Mouse (Mus musculus): ENCODE measurements at regions not wholly inside any gene's neighbourhood (a gene's known extent, or its start where the extent isn't known, plus 50 kb on each side); places are given as distances from the start of the nearest gene placed in this dataset.

- peaks cover 3% of the 10 kb centered on the region; the same call in 1 of the 2 replicates for H3K27me3 ChIP-seq (ENCODE audit: control insufficient read depth, insufficient read depth, low read length)
- H3K4me3 ChIP-seq (replicated peaks; ENCODE audit: insufficient read depth, low read depth, low read length) = no peak overlapping the region
- H3K27ac ChIP-seq (ENCODE audit: insufficient read depth, low read length) = no peak overlapping the region
- TF ChIP-seq POLR2A (IDR thresholded peaks at IDR 0.05; ENCODE audit: borderline replicate concordance, insufficient read depth, low read length) (no peak), CTCF (IDR thresholded peaks at IDR 0.05; ENCODE audit: borderline replicate concordance, insufficient read depth, low read depth, low read length) (no peak)
- no peak for DNase-seq
- 10% methylated on average over 25 of the region's 25 CpGs for WGBS
- H3K4me1 ChIP-seq (ENCODE audit: control insufficient read depth, insufficient read depth, low read length) = no peaks in the 10 kb centered on the region
Measured at GRCm38 (mm10) chrX:57921821-57922449, 100.6 kb upstream of the Zic3 start.

- WGBS = 52% methylated on average over 5 of the region's 5 CpGs
- no peak overlapping the region for H3K27ac ChIP-seq (ENCODE audit: insufficient read depth, low read length)
- no peaks in the 10 kb centered on the region for H3K4me1 ChIP-seq (ENCODE audit: control insufficient read depth, insufficient read depth, low read length)
- TF ChIP-seq CTCF (IDR thresholded peaks at IDR 0.05; ENCODE audit: borderline replicate concordance, insufficient read depth, low read depth, low read length) (peak; percentile 42; the same call in 1 of the 2 replicates), POLR2A (IDR thresholded peaks at IDR 0.05; ENCODE audit: borderline replicate concordance, insufficient read depth, low read length) (no peak)
- H3K27me3 ChIP-seq (ENCODE audit: control insufficient read depth, insufficient read depth, low read length) = peaks cover 3% of the 10 kb centered on the region; the same call in 1 of the 2 replicates
- H3K4me3 ChIP-seq (replicated peaks; ENCODE audit: insufficient read depth, low read depth, low read length) = no peak overlapping the region
- peak in 1 of 2 experiments; percentile 6 for DNase-seq
Measured at GRCm38 (mm10) chrX:57923836-57924235, 98.7 kb upstream of the Zic3 start.

- no peaks in the 10 kb centered on the region for H3K4me1 ChIP-seq (ENCODE audit: control insufficient read depth, insufficient read depth, low read length)
- WGBS = 61% methylated on average over 3 of the region's 3 CpGs
- no peak for DNase-seq
- TF ChIP-seq POLR2A (IDR thresholded peaks at IDR 0.05; ENCODE audit: borderline replicate concordance, insufficient read depth, low read length) (no peak), CTCF (IDR thresholded peaks at IDR 0.05; ENCODE audit: borderline replicate concordance, insufficient read depth, low read depth, low read length) (no peak)
- no peak overlapping the region for H3K27ac ChIP-seq (ENCODE audit: insufficient read depth, low read length)
- no peak overlapping the region for H3K4me3 ChIP-seq (replicated peaks; ENCODE audit: insufficient read depth, low read depth, low read length)
- H3K27me3 ChIP-seq (ENCODE audit: control insufficient read depth, insufficient read depth, low read length) = no peaks in the 10 kb centered on the region
Measured at GRCm38 (mm10) chrX:57935621-57936020, 86.9 kb upstream of the Zic3 start.

- DNase-seq = no peak
- Histone ChIP-seq H3K27ac (ENCODE audit: insufficient read depth, low read length) (no peak overlapping the region), H3K4me1 (ENCODE audit: control insufficient read depth, insufficient read depth, low read length) (no peaks in the 10 kb centered on the region), H3K27me3 (ENCODE audit: control insufficient read depth, insufficient read depth, low read length) (no peaks in the 10 kb centered on the region), H3K4me3 (replicated peaks; ENCODE audit: insufficient read depth, low read depth, low read length) (no peak overlapping the region)
- 29% methylated on average over 6 of the region's 6 CpGs for WGBS
- TF ChIP-seq POLR2A (IDR thresholded peaks at IDR 0.05; ENCODE audit: borderline replicate concordance, insufficient read depth, low read length) (no peak), CTCF (IDR thresholded peaks at IDR 0.05; ENCODE audit: borderline replicate concordance, insufficient read depth, low read depth, low read length) (no peak)
Measured at GRCm38 (mm10) chrX:57938248-57938836, 84.2 kb upstream of the Zic3 start.

- Histone ChIP-seq H3K27me3 (ENCODE audit: control insufficient read depth, insufficient read depth, low read length) (no peaks in the 10 kb centered on the region), H3K27ac (ENCODE audit: insufficient read depth, low read length) (no peak overlapping the region), H3K4me1 (ENCODE audit: control insufficient read depth, insufficient read depth, low read length) (no peaks in the 10 kb centered on the region), H3K4me3 (replicated peaks; ENCODE audit: insufficient read depth, low read depth, low read length) (no peak overlapping the region)
- WGBS = 27% methylated on average over 2 of the region's 2 CpGs
- DNase-seq = no peak
- no peak for TF ChIP-seq POLR2A (IDR thresholded peaks at IDR 0.05; ENCODE audit: borderline replicate concordance, insufficient read depth, low read length)
- no peak for TF ChIP-seq CTCF (IDR thresholded peaks at IDR 0.05; ENCODE audit: borderline replicate concordance, insufficient read depth, low read depth, low read length)
Measured at GRCm38 (mm10) chrX:57950896-57951295, 71.6 kb upstream of the Zic3 start.

- no peak for DNase-seq
- H3K27ac ChIP-seq (ENCODE audit: insufficient read depth, low read length) = no peak overlapping the region
- TF ChIP-seq CTCF (IDR thresholded peaks at IDR 0.05; ENCODE audit: borderline replicate concordance, insufficient read depth, low read depth, low read length) (no peak), POLR2A (IDR thresholded peaks at IDR 0.05; ENCODE audit: borderline replicate concordance, insufficient read depth, low read length) (no peak)
- no peaks in the 10 kb centered on the region for H3K27me3 ChIP-seq (ENCODE audit: control insufficient read depth, insufficient read depth, low read length)
- no peaks in the 10 kb centered on the region for H3K4me1 ChIP-seq (ENCODE audit: control insufficient read depth, insufficient read depth, low read length)
- no peak overlapping the region for H3K4me3 ChIP-seq (replicated peaks; ENCODE audit: insufficient read depth, low read depth, low read length)
- 31% methylated on average over 3 of the region's 3 CpGs for WGBS
Measured at GRCm38 (mm10) chrX:57951301-57951700, 71.2 kb upstream of the Zic3 start.

GRCm38 (mm10) chrX:57954594-57955185 is 67.8 kb upstream of the Zic3 start:
- Histone ChIP-seq H3K4me1 (ENCODE audit: control insufficient read depth, insufficient read depth, low read length) (no peaks in the 10 kb centered on the region), H3K4me3 (replicated peaks; ENCODE audit: insufficient read depth, low read depth, low read length) (no peak overlapping the region), H3K27me3 (ENCODE audit: control insufficient read depth, insufficient read depth, low read length) (no peaks in the 10 kb centered on the region), H3K27ac (ENCODE audit: insufficient read depth, low read length) (no peak overlapping the region)
- TF ChIP-seq POLR2A (IDR thresholded peaks at IDR 0.05; ENCODE audit: borderline replicate concordance, insufficient read depth, low read length) (no peak), CTCF (IDR thresholded peaks at IDR 0.05; ENCODE audit: borderline replicate concordance, insufficient read depth, low read depth, low read length) (no peak)
- no peak for DNase-seq
- WGBS = 23% methylated on average over 3 of the region's 3 CpGs
